Mouse (Mus musculus): ENCODE measurements around the gene Sertad2. TPM values are rescaled to one million over a fixed set of nuclear protein-coding genes. Genes with fewer than 3 reads are reported as not detected.
A peak's percentile ranks its signal among the peaks of the same experiment; 100 is the strongest.

The Sertad2 gene
- 22.3 and 29.8 TPM in 2 replicates for polyA plus RNA-seq (2014; fragmentation: Nextera tagmentation; extraction: Ambion mirVana)

GRCm38 (mm10) chr11:20542739-20543452, at the start of gene Sertad2:
Gene Sertad2, plus strand, starts transcription at chr11:20543253.
- H3K4me2 ChIP-seq (ENCODE audit: low read length) = peak within 1 kb of the TSS; percentile 68
- peak; percentile 99 for DNase-seq
- peaks cover 8% of the 10 kb centered on the region for H3K4me1 ChIP-seq (ENCODE audit: control insufficient read depth, insufficient read depth, low read length)
- H3K9ac ChIP-seq (replicated peaks; ENCODE audit: low read length) = peak within 1 kb of the TSS; percentile 70
- H3K4me3 ChIP-seq (replicated peaks; ENCODE audit: low read depth, low read length) = peak within 1 kb of the TSS; percentile 81
- H3K36me3 ChIP-seq (ENCODE audit: control insufficient read depth, insufficient read depth, low read length) = peaks cover 3% of the 10 kb centered on the region; the same call in 1 of the 2 replicates
- H3K27ac ChIP-seq (replicated peaks; ENCODE audit: low read depth, low read length) = peak within 1 kb of the TSS; percentile 94
- no peaks in the 10 kb centered on the region for H3K27me3 ChIP-seq (ENCODE audit: control insufficient read depth, insufficient read depth, low read length)
- peak; percentile 99 for ATAC-seq (ENCODE audit: low FRiP score, low TSS enrichment)
- H3K9me3 ChIP-seq (ENCODE audit: control insufficient read depth, low read length) = no peaks in the 10 kb centered on the region
- WGBS = under 1% methylated on average over 61 of the region's 62 CpGs

- H3K27ac ChIP-seq (replicated peaks; ENCODE audit: low read depth, low read length) = no peak overlapping the region
- H3K4me1 ChIP-seq (ENCODE audit: control insufficient read depth, insufficient read depth, low read length) = no peaks in the 10 kb centered on the region
- ATAC-seq (ENCODE audit: low FRiP score, low TSS enrichment) (no peak), DNase-seq (no peak)
- no peak overlapping the region for H3K4me2 ChIP-seq (ENCODE audit: low read length)
- no peaks in the 10 kb centered on the region for H3K36me3 ChIP-seq (ENCODE audit: control insufficient read depth, insufficient read depth, low read length)
- H3K4me3 ChIP-seq (replicated peaks; ENCODE audit: low read depth, low read length) = no peak overlapping the region
- no peaks in the 10 kb centered on the region for H3K27me3 ChIP-seq (ENCODE audit: control insufficient read depth, insufficient read depth, low read length)
- H3K9ac ChIP-seq (replicated peaks; ENCODE audit: low read length) = no peak overlapping the region
- 88% methylated on average over 6 of the region's 6 CpGs for WGBS
- no peaks in the 10 kb centered on the region for H3K9me3 ChIP-seq (ENCODE audit: control insufficient read depth, low read length)
Observed at GRCm38 (mm10) chr11:20493922-20494626, 49.0 kb upstream of the Sertad2 start.

- Histone ChIP-seq H3K4me1 (ENCODE audit: control insufficient read depth, insufficient read depth, low read length) (no peaks in the 10 kb centered on the region), H3K36me3 (ENCODE audit: control insufficient read depth, insufficient read depth, low read length) (no peaks in the 10 kb centered on the region), H3K9ac (replicated peaks; ENCODE audit: low read length) (no peak overlapping the region), H3K27ac (replicated peaks; ENCODE audit: low read depth, low read length) (no peak overlapping the region), H3K9me3 (ENCODE audit: control insufficient read depth, low read length) (no peaks in the 10 kb centered on the region), H3K4me2 (ENCODE audit: low read length) (no peak overlapping the region), H3K27me3 (ENCODE audit: control insufficient read depth, insufficient read depth, low read length) (no peaks in the 10 kb centered on the region), H3K4me3 (replicated peaks; ENCODE audit: low read depth, low read length) (no peak overlapping the region)
- ATAC-seq (ENCODE audit: low FRiP score, low TSS enrichment) (no peak), DNase-seq (no peak)
- whole genome bisulfite sequencing = 37% methylated on average over 3 of the region's 3 CpGs
Observed at GRCm38 (mm10) chr11:20500516-20500915, 42.5 kb upstream of the Sertad2 start.

- no peaks in the 10 kb centered on the region for H3K27me3 ChIP-seq (ENCODE audit: control insufficient read depth, insufficient read depth, low read length)
- H3K4me1 ChIP-seq (ENCODE audit: control insufficient read depth, insufficient read depth, low read length) = no peaks in the 10 kb centered on the region
- H3K9me3 ChIP-seq (ENCODE audit: control insufficient read depth, low read length) = no peaks in the 10 kb centered on the region
- no peak for DNase-seq
- H3K9ac ChIP-seq (replicated peaks; ENCODE audit: low read length) = no peak overlapping the region
- no peak overlapping the region for H3K4me2 ChIP-seq (ENCODE audit: low read length)
- H3K27ac ChIP-seq (replicated peaks; ENCODE audit: low read depth, low read length) = no peak overlapping the region
- no peaks in the 10 kb centered on the region for H3K36me3 ChIP-seq (ENCODE audit: control insufficient read depth, insufficient read depth, low read length)
- no peak overlapping the region for H3K4me3 ChIP-seq (replicated peaks; ENCODE audit: low read depth, low read length)
- no peak for ATAC-seq (ENCODE audit: low FRiP score, low TSS enrichment)
- WGBS = 52% methylated on average over 5 of the region's 5 CpGs
Observed at GRCm38 (mm10) chr11:20501160-20501955, 41.7 kb upstream of the Sertad2 start.

GRCm38 (mm10) chr11:20513574-20513973, 29.5 kb upstream of the Sertad2 start:
- Histone ChIP-seq H3K4me2 (ENCODE audit: low read length) (no peak overlapping the region), H3K9ac (replicated peaks; ENCODE audit: low read length) (no peak overlapping the region), H3K4me1 (ENCODE audit: control insufficient read depth, insufficient read depth, low read length) (no peaks in the 10 kb centered on the region), H3K27me3 (ENCODE audit: control insufficient read depth, insufficient read depth, low read length) (no peaks in the 10 kb centered on the region), H3K36me3 (ENCODE audit: control insufficient read depth, insufficient read depth, low read length) (no peaks in the 10 kb centered on the region), H3K9me3 (ENCODE audit: control insufficient read depth, low read length) (0 out of 2 replicates have a peak, but pooled peaks cover 3% of the 10 kb centered on the region), H3K27ac (replicated peaks; ENCODE audit: low read depth, low read length) (no peak overlapping the region), H3K4me3 (replicated peaks; ENCODE audit: low read depth, low read length) (no peak overlapping the region)
- DNase-seq = no peak
- no peak for ATAC-seq (ENCODE audit: low FRiP score, low TSS enrichment)
- 96% methylated on average over 6 of the region's 6 CpGs for WGBS

GRCm38 (mm10) chr11:20514757-20515156, 28.3 kb upstream of the Sertad2 start:
- no peaks in the 10 kb centered on the region for H3K36me3 ChIP-seq (ENCODE audit: control insufficient read depth, insufficient read depth, low read length)
- no peak overlapping the region for H3K4me2 ChIP-seq (ENCODE audit: low read length)
- 0 out of 2 replicates have a peak, but pooled peaks cover 3% of the 10 kb centered on the region for H3K9me3 ChIP-seq (ENCODE audit: control insufficient read depth, low read length)
- H3K27ac ChIP-seq (replicated peaks; ENCODE audit: low read depth, low read length) = no peak overlapping the region
- H3K27me3 ChIP-seq (ENCODE audit: control insufficient read depth, insufficient read depth, low read length) = no peaks in the 10 kb centered on the region
- no peak overlapping the region for H3K9ac ChIP-seq (replicated peaks; ENCODE audit: low read length)
- DNase-seq (no peak), ATAC-seq (ENCODE audit: low FRiP score, low TSS enrichment) (no peak)
- no peak overlapping the region for H3K4me3 ChIP-seq (replicated peaks; ENCODE audit: low read depth, low read length)
- WGBS = 69% methylated on average over 4 of the region's 4 CpGs
- H3K4me1 ChIP-seq (ENCODE audit: control insufficient read depth, insufficient read depth, low read length) = no peaks in the 10 kb centered on the region

- Histone ChIP-seq H3K9ac (replicated peaks; ENCODE audit: low read length) (no peak overlapping the region), H3K9me3 (ENCODE audit: control insufficient read depth, low read length) (no peaks in the 10 kb centered on the region), H3K4me3 (replicated peaks; ENCODE audit: low read depth, low read length) (no peak overlapping the region), H3K4me1 (ENCODE audit: control insufficient read depth, insufficient read depth, low read length) (no peaks in the 10 kb centered on the region), H3K27me3 (ENCODE audit: control insufficient read depth, insufficient read depth, low read length) (no peaks in the 10 kb centered on the region), H3K4me2 (ENCODE audit: low read length) (no peak overlapping the region), H3K36me3 (ENCODE audit: control insufficient read depth, insufficient read depth, low read length) (no peaks in the 10 kb centered on the region), H3K27ac (replicated peaks; ENCODE audit: low read depth, low read length) (no peak overlapping the region)
- ATAC-seq (ENCODE audit: low FRiP score, low TSS enrichment) (no peak), DNase-seq (no peak)
- WGBS = 94% methylated on average over 2 of the region's 2 CpGs
Observed at GRCm38 (mm10) chr11:20521321-20521720, 21.7 kb upstream of the Sertad2 start.

GRCm38 (mm10) chr11:20522750-20523149, 20.3 kb upstream of the Sertad2 start:
- H3K4me2 ChIP-seq (ENCODE audit: low read length) = no peak overlapping the region
- H3K27me3 ChIP-seq (ENCODE audit: control insufficient read depth, insufficient read depth, low read length) = no peaks in the 10 kb centered on the region
- ATAC-seq (ENCODE audit: low FRiP score, low TSS enrichment) (no peak), DNase-seq (no peak)
- no peak overlapping the region for H3K27ac ChIP-seq (replicated peaks; ENCODE audit: low read depth, low read length)
- H3K9me3 ChIP-seq (ENCODE audit: control insufficient read depth, low read length) = no peaks in the 10 kb centered on the region
- H3K4me3 ChIP-seq (replicated peaks; ENCODE audit: low read depth, low read length) = no peak overlapping the region
- H3K4me1 ChIP-seq (ENCODE audit: control insufficient read depth, insufficient read depth, low read length) = no peaks in the 10 kb centered on the region
- H3K9ac ChIP-seq (replicated peaks; ENCODE audit: low read length) = no peak overlapping the region
- H3K36me3 ChIP-seq (ENCODE audit: control insufficient read depth, insufficient read depth, low read length) = no peaks in the 10 kb centered on the region
- 67% methylated on average over 4 of the region's 4 CpGs for WGBS
